Mouse (Mus musculus) megakaryocyte, embryonic 14.5 days (primary cell): ENCODE results near the gene Cela3a.

ENCODE experiments used
- FLI1 ChIP-seq: IDR thresholded peaks from 2 replicates; pipeline ENCODE4 v1.6.1; 2012; ENCODE audit warnings: low read length, inconsistent platforms, mixed read lengths
- GATA1 ChIP-seq: IDR thresholded peaks from 3 replicates; pipeline ENCODE4 v1.6.1; 2012; ENCODE audit warnings: mixed read lengths, low read length, inconsistent platforms, borderline replicate concordance

DNA sequence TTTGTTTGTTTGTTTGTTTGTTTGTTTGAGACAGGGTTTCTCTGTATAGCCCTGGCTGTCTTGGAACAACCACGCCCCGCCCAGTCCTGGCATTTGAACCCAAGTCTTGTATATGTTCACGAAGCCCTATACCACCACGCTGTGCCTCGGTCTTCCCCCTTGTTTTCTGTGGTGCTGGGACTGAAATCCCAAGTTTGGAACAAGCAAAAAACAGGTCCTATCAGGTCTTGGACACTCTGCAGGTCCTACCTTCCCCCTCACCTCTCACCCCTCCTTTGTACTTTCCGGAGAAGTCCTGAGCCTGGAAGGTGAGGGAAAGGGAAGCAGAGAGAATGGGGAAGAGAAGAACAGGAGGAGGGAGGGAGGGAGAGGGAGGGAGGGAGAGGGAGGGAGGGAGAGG, 42.6 kb upstream of the Cela3a start:
- TF ChIP-seq GATA1 (no peak), FLI1 (no peak)
